Mouse (Mus musculus) cerebellum, adult 2 months (tissue): Measurements from ENCODE around the gene App. TPM values are rescaled to one million over a fixed set of nuclear protein-coding genes. Genes with fewer than 3 reads are reported as not detected.

Source experiments
- DNase-seq, 2 experiments: peaks; one replicate each; pipeline ENCODE4 v3.0.0; 2021
- H3K27ac ChIP-seq: fragments of 200-500 bp; 2 replicates; pipeline ENCODE4 v1.5.1; 2012; ENCODE audit warnings: low read length, control low read depth, inconsistent platforms; ENCODE audit not compliant: insufficient read depth
- H3K27me3 ChIP-seq: fragments of 200-500 bp; 2 replicates; pipeline ENCODE4 v1.6.1; 2012; ENCODE audit warnings: inconsistent platforms, mild to moderate bottlenecking, low read length, moderate library complexity; ENCODE audit not compliant: control insufficient read depth, insufficient read depth
- H3K4me1 ChIP-seq: fragments of 200-500 bp; 2 replicates; pipeline ENCODE4 v1.6.1; 2011; ENCODE audit warnings: low read length; ENCODE audit not compliant: control insufficient read depth, insufficient read depth
- H3K4me3 ChIP-seq: fragments of 200-500 bp; replicated peaks from 2 replicates; pipeline ENCODE3; 2011; ENCODE audit warnings: mild to moderate bottlenecking, low read depth, low read length, control low read depth; ENCODE audit not compliant: insufficient read depth
- CTCF ChIP-seq: fragments of 200-500 bp; IDR thresholded peaks from 2 replicates; pipeline ENCODE4 v1.5.1; 2011; ENCODE audit warnings: low read depth, mild to moderate bottlenecking, control low read depth, low read length, moderate library complexity, borderline replicate concordance; ENCODE audit not compliant: insufficient read depth
- POLR2A ChIP-seq: fragments of 200-500 bp; IDR thresholded peaks from 2 replicates; pipeline ENCODE4 v1.6.1; 2011; ENCODE audit warnings: low read length, control low read depth, borderline replicate concordance; ENCODE audit not compliant: insufficient read depth
- WGBS: fragments of 180-500 bp; shearing (Covaris S2); methylation state at CpG from one replicate; pipeline ENCODE4 v1.1.7; 2018; 5-methylcytosine and 5-hydroxymethylcytosine counted together
- polyA plus RNA-seq: library from polyadenylated mRNA; depleted of rRNA; stranded (reverse); fragments of >200 nt; gene quantifications from 2 replicates; pipeline ENCODE4 v1.2.3, GENCODE M21; 2012

The App gene
- polyA plus RNA-seq, 1 experiment = 1,076 TPM

DNA sequence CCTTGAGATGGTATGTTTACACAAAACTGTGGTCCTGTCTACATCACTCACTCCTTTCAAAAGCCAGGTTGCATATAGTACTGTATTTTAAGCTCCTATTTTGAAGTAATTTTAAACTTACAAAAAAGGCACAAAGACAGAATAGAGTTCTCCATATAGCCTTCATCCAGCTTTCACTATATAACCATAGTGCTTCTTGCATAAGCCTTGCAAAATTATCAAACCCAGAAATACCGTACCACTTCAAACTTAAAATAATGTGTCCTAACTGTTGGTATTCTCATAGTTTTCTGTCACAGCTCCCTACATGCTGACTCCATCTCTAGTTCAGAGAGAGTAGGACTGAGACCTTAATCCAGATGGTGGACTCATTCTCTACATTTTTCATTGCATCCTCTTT lies 245.7 kb downstream of the App start:
- no peak overlapping the region for H3K27ac ChIP-seq
- DNase-seq = no peak
- H3K4me3 ChIP-seq = no peak overlapping the region
- H3K27me3 ChIP-seq = no peaks in the 10 kb centered on the region
- WGBS = 98% methylated on average over 1 of the region's 1 CpGs
- no peaks in the 10 kb centered on the region for H3K4me1 ChIP-seq
- TF ChIP-seq POLR2A (no peak), CTCF (no peak)

DNA sequence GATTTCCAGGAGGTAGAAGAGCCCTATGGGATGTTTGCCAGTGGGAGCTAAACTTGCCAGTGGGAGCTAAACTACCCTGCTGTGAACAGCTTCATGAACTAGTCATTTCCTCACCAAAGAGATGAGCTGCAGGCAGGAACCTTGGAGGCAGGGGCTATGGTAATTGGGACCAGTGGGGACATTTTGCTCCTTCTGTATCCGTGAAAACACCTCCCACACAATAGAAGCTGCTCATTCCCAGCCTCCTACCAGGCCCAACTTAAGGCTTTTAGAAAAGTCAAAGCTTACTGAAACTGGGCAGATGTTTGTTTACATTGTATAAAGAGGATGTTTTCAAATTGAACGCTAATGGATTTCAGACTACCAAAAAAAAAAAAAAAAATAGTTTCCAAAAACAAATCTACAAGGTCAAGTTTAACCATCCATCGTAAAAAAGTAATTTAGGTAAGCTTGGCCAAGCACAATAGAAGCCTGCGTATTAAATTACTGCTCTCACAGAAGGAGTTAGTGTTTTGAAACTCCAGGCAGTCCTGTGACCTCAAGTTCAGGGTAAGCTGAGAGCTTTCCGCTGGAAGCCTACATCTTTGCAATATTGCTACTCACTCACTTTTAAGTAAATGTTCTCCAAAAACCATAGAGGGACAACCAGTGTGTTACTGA lies 253.8 kb downstream of the App start:
- Histone ChIP-seq H3K4me3 (no peak overlapping the region), H3K27me3 (no peaks in the 10 kb centered on the region), H3K4me1 (no peaks in the 10 kb centered on the region), H3K27ac (no peak overlapping the region)
- TF ChIP-seq CTCF (no peak), POLR2A (no peak)
- DNase-seq = no peak
- 69% methylated on average over 5 of the region's 5 CpGs for WGBS

DNA sequence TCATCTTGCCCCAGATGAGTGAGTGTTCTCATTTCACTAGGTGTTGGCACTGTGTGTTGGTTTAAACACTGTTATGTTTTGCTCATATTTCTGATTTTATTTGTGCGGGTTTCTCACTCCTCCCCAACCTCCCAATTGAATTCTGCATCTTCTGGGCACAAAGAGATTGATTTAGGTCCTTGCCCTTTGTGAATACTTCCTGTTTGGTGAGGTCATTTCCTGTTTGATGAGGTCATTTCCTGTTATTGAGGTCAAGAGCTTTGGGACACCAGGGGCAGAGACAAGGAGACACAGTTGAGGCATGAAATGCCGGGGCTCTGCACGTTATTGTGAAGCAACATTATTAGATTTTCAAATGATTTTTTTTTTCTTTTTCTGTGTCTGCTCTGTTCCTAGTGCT lies 254.5 kb downstream of the App start:
- no peak overlapping the region for H3K27ac ChIP-seq
- H3K4me3 ChIP-seq = no peak overlapping the region

DNA sequence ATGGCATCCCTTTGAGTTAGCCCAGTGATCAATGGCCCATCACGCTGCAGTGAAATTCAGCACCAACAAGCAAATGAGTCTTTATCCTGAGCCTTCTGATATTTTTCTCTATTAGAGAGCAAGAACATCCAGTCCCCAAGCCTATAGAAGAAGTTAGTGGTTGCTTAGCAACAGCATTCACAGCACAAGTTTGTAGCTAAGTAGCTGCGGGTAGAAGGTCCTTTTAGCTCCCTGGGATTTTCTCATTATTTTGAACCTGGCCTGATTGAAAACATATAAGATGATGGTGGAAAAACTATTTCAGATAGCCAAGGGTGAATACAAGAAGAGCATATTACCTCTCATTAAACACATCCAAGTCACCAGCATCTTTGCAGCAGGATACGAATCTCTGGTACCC lies 256.8 kb downstream of the App start:
- H3K27ac ChIP-seq = no peak overlapping the region
- TF ChIP-seq CTCF = no peak
- TF ChIP-seq POLR2A = no peak
- no peaks in the 10 kb centered on the region for H3K27me3 ChIP-seq
- H3K4me3 ChIP-seq = no peak overlapping the region
- WGBS = 49% methylated on average over 3 of the region's 3 CpGs
- DNase-seq = no peak
- no peaks in the 10 kb centered on the region for H3K4me1 ChIP-seq

More for the DNA sequence above, 254.5 kb downstream of the App start:
- no peak for DNase-seq
- Histone ChIP-seq H3K27me3 (no peaks in the 10 kb centered on the region), H3K4me1 (no peaks in the 10 kb centered on the region)
- WGBS = 79% methylated on average over 3 of the region's 3 CpGs
- TF ChIP-seq CTCF (no peak), POLR2A (no peak)

DNA sequence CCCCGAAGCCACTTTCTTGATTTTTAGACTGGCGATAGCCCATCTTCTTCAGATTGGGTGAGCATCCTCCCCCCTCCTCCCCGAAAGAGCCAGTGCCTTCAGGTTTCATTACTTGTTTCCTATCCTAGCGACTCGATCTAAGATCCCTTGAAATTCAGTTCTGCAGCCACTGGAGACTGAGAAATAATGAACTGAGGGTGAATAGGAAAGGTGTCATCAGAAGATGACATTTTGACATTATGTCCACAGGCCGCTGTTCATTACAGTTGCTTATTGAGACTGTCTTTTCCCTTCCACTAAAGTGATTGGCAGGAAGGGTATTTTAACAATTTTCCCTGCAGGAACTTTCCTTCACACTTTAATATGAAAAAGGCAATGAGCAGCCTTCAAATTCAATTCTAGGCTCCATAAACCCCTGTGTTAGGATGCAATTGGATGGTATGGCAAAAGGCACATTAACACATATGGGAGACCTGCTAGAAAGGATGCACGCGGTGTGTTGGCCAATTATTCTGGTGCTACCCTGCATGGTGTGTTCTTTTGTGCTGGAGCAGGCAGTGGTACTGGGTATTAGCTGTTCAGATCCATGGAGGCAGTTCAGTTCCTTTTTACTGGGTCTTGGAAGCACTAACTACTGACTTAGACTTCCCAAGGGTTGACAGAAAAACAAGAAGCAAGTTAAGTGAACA lies 261.9 kb downstream of the App start:
- H3K4me3 ChIP-seq = no peak overlapping the region
- 93% methylated on average over 8 of the region's 8 CpGs for WGBS
- H3K4me1 ChIP-seq = no peaks in the 10 kb centered on the region
- TF ChIP-seq POLR2A = no peak
- no peak for TF ChIP-seq CTCF
- DNase-seq = no peak
- H3K27me3 ChIP-seq = no peaks in the 10 kb centered on the region
- no peak overlapping the region for H3K27ac ChIP-seq

DNA sequence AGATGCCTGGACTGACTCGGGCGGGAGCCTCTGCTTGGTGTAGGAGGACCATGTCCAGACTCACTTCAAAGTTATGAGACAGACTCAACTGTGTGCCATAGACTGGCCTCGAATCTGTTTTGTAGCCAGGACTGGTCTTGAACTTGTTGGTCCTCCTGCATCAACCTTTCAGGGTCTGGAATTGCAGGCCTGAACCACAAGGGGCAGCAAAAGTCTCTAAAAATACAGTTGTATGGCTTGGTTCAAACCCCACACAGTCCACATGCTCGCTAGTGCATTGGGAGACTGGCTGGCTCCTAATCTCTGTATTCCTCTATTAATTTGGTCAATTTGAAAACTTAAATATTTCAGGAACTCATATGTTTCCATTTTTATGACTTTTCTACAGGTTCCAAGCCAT lies 270.6 kb downstream of the App start:
- no peak for DNase-seq
- TF ChIP-seq CTCF (no peak), POLR2A (no peak)
- no peak overlapping the region for H3K27ac ChIP-seq

More for the DNA sequence above, 270.6 kb downstream of the App start:
- Histone ChIP-seq H3K27me3 (no peaks in the 10 kb centered on the region), H3K4me3 (no peak overlapping the region), H3K4me1 (no peaks in the 10 kb centered on the region)
- WGBS = 93% methylated on average over 4 of the region's 4 CpGs
